Mouse (Mus musculus) right cerebral cortex, adult 18-20 months (tissue): ENCODE results near the gene Pot1a.

ENCODE experiments used
- DNase-seq: peaks from one replicate; pipeline ENCODE4 v3.0.0; 2022; ENCODE audit warnings: mixed read lengths

The Pot1a gene

DNA sequence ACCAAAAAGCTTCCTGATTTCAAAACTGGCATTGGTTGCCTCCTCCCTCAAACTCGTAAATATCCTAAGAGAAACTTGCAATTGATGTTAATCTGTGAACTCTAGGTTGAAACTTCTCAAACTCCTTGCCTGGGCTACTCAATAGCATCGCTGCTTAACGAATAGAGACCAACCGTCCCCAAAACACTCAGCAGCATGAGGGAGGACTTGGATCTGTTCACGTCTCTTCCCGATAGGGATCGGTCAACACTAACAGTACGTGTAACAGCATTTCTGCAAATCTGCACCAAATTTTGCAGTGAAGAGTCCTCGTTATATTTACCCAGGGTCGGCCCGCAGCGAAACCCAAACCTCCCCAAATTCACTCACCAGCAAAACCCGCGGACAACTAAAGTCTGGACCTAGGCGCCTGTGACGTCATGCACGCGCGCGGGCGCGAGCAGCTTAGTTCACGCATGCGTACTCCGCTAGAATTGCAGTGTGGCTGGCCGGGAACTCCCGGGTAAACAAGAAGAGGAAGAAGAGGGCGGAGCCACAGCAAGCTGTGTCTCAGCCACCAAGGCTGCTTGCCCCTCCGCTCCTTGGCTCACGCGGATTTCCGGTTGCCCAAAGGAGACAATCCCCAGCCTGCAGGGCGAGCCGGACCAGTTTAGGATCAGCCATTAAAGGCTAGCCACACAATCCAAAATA, at the start of gene Pot1a:
Gene Pot1a (minus strand): TSS at position 441 of the 690 bp plus-strand sequence.
- DNase-seq, result peak; percentile 96

DNA sequence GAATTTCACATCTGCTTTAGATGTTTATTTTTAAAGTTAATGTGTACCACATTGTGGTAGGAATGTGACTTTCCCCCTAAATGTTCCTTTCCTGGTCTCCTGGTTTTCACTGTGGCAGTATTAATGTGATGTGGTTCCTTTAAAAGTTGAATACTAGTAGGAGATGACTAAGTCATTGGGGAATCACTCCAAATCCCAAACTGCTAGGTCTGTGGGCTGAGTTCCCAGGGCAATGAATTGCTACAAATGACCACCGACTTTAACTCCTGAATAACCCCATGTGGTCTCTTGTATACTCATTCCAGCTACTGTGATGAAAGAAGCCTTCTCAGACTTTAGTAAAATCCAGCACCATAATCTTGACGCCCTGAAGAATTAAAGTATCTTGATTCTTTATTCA, 27.2 kb upstream of the Pot1a start:
- no peak for DNase-seq

DNA sequence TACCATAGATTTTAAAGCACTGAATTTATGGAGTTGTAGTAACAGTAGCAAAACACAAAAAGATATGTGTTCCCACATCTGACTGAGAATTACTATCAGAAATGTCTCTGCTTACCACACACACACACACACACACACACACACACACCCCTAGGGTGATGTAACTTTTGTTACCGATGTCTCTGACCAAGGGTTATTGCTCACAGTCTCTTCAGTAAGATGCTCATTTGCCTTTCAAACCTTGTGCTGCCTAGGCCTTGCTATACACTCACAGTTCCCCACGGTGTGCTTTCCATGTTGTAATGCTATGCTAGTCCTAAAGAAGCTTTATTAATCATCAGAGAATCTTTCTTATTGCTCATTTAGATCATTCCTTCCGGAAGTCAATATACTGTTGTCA, 3.0 kb downstream of the Pot1a start:
- no peak for DNase-seq

GRCm38 (mm10) chr6:25802269-25802668, 6.8 kb downstream of the Pot1a start:
- DNase-seq, result no peak

DNA sequence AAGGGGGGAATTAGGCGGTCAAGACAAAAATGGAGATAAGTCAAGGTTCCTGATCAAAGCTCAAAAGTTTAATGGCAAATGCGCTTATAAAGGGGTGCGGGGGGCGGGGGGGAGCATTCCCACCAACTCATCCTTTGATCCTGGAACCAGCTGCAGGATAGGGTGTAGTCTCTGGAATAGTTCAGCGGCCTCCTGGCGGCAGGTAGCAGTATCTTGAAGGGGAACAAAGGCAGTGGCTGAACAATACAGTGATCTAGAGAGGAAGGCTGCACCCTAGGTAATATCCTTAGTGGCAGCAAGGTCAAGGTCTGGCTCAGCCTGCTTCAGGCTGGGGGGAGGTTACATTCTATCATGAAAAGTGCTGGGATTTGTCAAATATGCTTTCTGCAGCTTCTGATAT, 7.8 kb downstream of the Pot1a start:
- no peak for DNase-seq

DNA sequence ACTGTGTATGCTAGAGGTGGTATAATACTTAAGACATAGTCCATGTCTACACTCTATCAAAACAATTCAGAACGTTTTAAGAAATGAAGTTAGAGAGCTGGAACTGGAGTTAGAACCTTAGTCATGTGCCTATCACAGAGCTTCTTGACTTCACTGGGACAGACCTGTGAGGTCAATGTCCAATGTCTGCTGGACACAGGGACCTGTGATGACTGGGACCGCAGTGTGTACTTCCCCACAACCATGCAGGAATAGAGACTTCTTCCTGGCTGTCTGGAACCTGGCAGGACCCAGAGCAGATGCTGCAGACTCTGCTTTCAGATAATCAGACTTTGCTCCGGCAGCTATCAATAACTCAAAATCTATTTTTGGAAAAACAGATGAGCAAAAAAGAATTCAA, 40.8 kb downstream of the Pot1a start:
- DNase-seq, result no peak

DNA sequence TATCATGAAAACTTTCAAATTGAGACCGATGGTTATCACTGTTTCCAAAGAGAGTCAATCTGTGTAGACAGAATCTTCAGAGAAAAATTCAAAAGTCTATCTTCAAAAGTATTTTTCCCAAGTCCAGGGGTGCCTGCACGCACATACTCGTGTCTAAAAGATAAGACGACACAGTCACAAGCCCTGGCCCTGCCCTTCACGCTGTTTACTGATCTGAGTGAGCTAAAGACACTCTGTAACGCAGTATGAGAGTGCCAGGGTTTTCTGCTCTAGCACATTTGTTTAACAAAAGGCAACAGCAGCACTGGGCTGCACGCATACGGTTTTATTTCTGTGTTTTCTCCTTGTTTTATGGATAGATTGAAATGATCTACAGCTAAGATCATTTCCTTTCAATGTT, 41.5 kb downstream of the Pot1a start:
- no peak for DNase-seq

- DNase-seq, result peak; percentile 48
Measured at GRCm38 (mm10) chr6:25767073-25767472, 42.0 kb downstream of the Pot1a start.

DNA sequence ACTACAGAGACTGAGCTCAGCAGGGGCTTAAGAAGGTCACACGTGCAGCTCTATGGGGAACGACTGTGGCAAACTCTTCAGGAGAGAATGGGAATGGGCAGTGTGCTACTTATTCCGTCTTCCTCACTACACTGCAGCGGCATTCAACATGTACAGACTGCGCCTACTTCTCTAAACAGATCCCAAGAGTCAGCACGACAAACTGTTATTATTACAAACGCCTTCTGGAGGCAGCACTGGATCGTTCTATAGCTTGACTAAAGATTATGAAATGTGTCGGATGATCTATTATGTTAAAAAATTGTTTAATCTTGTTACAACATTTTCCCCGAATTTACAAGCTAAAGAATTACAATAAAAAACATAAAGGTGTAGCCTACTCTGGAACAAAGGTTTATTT, 42.8 kb downstream of the Pot1a start:
- peak; percentile 12 for DNase-seq

- no peak for DNase-seq
Measured at GRCm38 (mm10) chr6:25752651-25753050, 56.4 kb downstream of the Pot1a start.

- no peak for DNase-seq
Measured at GRCm38 (mm10) chr6:25736533-25736932, 72.5 kb downstream of the Pot1a start.

DNA sequence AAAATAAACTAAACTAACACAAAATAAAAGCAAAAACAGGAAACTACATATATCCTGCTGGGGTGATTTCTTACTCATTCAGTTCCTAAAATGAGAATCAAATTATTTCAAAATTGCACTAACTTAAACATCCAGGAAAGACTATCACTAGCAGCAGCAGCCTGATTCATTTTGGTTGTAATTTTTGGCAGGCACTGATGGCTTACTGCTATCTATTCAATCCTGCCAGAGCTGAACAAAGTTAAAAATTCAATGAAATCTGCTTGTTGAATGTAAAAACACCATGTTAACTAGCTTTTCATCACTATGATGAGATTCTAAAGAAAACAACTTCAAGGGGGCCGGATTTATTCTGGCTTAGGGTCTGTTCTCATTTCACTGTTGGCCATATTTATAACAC, 82.5 kb downstream of the Pot1a start:
- no peak for DNase-seq

- no peak for DNase-seq
Measured at GRCm38 (mm10) chr6:25710601-25711000, 98.4 kb downstream of the Pot1a start.

DNA sequence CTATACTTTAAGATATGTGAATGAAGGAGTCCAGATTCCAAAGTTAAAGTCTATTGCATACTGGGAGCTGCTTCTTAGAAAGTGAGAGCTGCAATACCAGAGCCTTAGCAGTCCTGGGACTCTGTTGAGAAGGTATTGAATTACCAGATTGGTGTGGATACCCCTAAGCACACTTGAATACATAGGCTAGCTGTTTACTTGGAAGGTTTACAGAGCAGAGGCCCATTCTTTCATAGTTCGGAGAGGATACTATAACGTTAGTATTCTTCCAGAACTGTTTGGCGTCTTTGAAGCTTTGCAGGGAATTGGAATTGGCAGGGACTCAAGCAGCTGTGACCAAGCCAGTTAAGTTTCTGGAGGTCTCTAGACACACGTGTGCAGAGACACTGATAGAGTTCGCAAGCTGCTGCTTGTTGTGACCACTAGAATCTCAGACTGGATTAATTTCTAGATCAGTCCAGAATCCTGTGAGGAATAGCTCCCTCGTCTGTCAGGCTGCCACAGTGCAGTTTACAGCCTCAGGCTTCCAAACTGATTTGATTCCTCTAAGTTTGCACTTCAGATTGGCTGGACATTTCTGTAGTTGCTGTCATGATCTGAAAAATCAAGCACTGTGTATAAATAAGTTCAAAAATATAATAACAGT, 99.7 kb downstream of the Pot1a start:
- DNase-seq, result peak; percentile 60

- no peak for DNase-seq
Measured at GRCm38 (mm10) chr6:25699956-25700355, 109.1 kb downstream of the Pot1a start.
